Mouse (Mus musculus): ENCODE results near the gene Mgmt. TPM values are rescaled to one million over a fixed set of nuclear protein-coding genes. Genes with fewer than 3 reads are reported as not detected.

The Mgmt gene
- polyA plus RNA-seq, 1 experiment from 2014 or later: 2.5 TPM

GRCm38 (mm10) chr7:136849811-136850210 lies 44.6 kb upstream of the Mgmt start:
- H3K36me3 ChIP-seq (ENCODE audit: control insufficient read depth, insufficient read depth): no peaks in the 10 kb centered on the region
- 70% methylated on average over 3 of the region's 3 CpGs for WGBS

GRCm38 (mm10) chr7:136850339-136850738 lies 44.1 kb upstream of the Mgmt start:
- H3K27me3 ChIP-seq (replicated peaks; ENCODE audit: control insufficient read depth, insufficient read depth, low read length): no peaks in the 10 kb centered on the region
- no peaks in the 10 kb centered on the region for H3K36me3 ChIP-seq (ENCODE audit: control insufficient read depth, insufficient read depth)
- H3K9ac ChIP-seq (ENCODE audit: low read depth, low read length): no peak overlapping the region
- H3K9me3 ChIP-seq (ENCODE audit: control insufficient read depth): no peaks in the 10 kb centered on the region
- no peak overlapping the region for H3K27ac ChIP-seq (ENCODE audit: low read depth, low read length)
- TF ChIP-seq CTCF (IDR thresholded peaks at IDR 0.05; ENCODE audit: low read depth): no peak
- no peak overlapping the region for H3K4me2 ChIP-seq (replicated peaks; ENCODE audit: low read depth)
- no peaks in the 10 kb centered on the region for H3K4me1 ChIP-seq (replicated peaks; ENCODE audit: control insufficient read depth, insufficient read depth, low read length)
- H3K4me3 ChIP-seq (ENCODE audit: low read depth, low read length): no peak overlapping the region
- WGBS: 42% methylated on average over 5 of the region's 5 CpGs
- ATAC-seq: no peak

More at GRCm38 (mm10) chr7:136849811-136850210, 44.6 kb upstream of the Mgmt start:
- Histone ChIP-seq H3K4me2 (replicated peaks; ENCODE audit: low read depth) (no peak overlapping the region), H3K4me1 (replicated peaks; ENCODE audit: control insufficient read depth, insufficient read depth, low read length) (no peaks in the 10 kb centered on the region), H3K4me3 (ENCODE audit: low read depth, low read length) (no peak overlapping the region), H3K27ac (ENCODE audit: low read depth, low read length) (no peak overlapping the region), H3K27me3 (replicated peaks; ENCODE audit: control insufficient read depth, insufficient read depth, low read length) (no peaks in the 10 kb centered on the region), H3K9ac (ENCODE audit: low read depth, low read length) (no peak overlapping the region), H3K9me3 (ENCODE audit: control insufficient read depth) (no peaks in the 10 kb centered on the region)
- TF ChIP-seq CTCF (IDR thresholded peaks at IDR 0.05; ENCODE audit: low read depth): no peak
- no peak for ATAC-seq

DNA sequence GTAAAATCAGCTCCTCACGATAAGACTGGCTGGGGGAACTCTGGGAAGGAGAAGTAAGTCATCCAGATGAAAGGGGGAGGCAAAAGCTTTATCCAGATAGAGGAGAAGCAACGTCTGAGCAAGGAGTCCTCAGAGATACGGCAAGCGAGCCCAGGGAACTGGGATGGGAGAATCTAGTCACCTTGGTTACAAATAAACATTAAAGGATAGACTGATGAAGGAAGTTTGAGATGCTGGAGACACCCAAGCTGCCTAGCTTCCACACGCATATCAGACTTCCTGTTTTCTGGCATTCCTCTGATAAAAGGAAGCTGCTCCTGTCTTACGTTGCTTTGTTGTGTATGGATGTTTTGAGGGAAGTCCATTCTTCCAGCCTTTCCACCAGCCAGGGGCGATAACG lies 42.5 kb upstream of the Mgmt start:
- Histone ChIP-seq H3K4me2 (replicated peaks; ENCODE audit: low read depth) (no peak overlapping the region), H3K4me3 (ENCODE audit: low read depth, low read length) (no peak overlapping the region), H3K4me1 (replicated peaks; ENCODE audit: control insufficient read depth, insufficient read depth, low read length) (no peaks in the 10 kb centered on the region), H3K27ac (ENCODE audit: low read depth, low read length) (no peak overlapping the region), H3K36me3 (ENCODE audit: control insufficient read depth, insufficient read depth) (no peaks in the 10 kb centered on the region), H3K9me3 (ENCODE audit: control insufficient read depth) (no peaks in the 10 kb centered on the region), H3K9ac (ENCODE audit: low read depth, low read length) (no peak overlapping the region), H3K27me3 (replicated peaks; ENCODE audit: control insufficient read depth, insufficient read depth, low read length) (no peaks in the 10 kb centered on the region)
- no peak for ATAC-seq
- TF ChIP-seq CTCF (IDR thresholded peaks at IDR 0.05; ENCODE audit: low read depth): no peak
- WGBS: 76% methylated on average over 8 of the region's 8 CpGs

- ATAC-seq: no peak
- Histone ChIP-seq H3K27me3 (replicated peaks; ENCODE audit: control insufficient read depth, insufficient read depth, low read length) (no peaks in the 10 kb centered on the region), H3K36me3 (ENCODE audit: control insufficient read depth, insufficient read depth) (no peaks in the 10 kb centered on the region), H3K4me1 (replicated peaks; ENCODE audit: control insufficient read depth, insufficient read depth, low read length) (no peaks in the 10 kb centered on the region), H3K4me2 (replicated peaks; ENCODE audit: low read depth) (no peak overlapping the region), H3K9ac (ENCODE audit: low read depth, low read length) (no peak overlapping the region), H3K9me3 (ENCODE audit: control insufficient read depth) (no peaks in the 10 kb centered on the region), H3K27ac (ENCODE audit: low read depth, low read length) (no peak overlapping the region), H3K4me3 (ENCODE audit: low read depth, low read length) (no peak overlapping the region)
- no peak for TF ChIP-seq CTCF (IDR thresholded peaks at IDR 0.05; ENCODE audit: low read depth)
- 50% methylated on average over 4 of the region's 4 CpGs for WGBS
Observed at GRCm38 (mm10) chr7:136852721-136853120, 41.7 kb upstream of the Mgmt start.

DNA sequence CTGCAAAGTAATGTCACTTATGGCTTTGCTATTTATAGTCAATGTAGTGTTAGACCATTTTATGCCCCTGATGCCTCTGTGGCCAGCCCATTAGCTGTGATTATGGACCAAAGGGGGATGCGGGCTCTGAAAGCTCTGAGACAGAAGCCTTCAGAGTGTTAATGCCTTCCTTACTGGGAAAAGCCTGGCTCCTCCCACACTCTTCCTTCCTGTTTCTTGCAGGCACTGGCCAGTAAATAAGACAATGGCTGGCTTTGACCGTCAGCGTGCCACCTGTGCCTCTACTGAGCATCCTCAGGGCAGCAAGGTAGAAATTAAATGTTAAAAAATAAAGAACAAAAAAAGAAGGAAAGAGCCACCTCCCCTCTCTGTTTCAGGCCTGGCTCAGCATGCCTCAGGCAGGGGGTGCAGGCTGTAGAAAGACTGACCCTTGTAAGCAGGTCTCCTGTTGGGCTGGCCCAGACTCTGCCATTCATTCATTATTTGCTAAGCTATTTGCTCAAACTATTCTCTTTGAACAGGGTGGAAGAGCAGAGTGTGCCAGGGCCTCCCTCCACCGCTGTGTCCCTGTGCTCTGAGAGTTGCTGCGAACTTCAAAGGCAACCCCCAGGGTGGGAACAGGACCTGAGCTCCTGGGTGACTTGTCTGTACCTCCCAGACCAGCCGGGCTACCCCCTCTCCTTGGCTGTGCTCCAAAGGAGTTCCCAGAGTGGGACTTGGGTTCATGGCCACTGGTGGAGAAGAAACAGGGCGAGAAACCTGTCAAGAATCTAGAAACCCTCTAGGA lies 29.5 kb upstream of the Mgmt start:
- Histone ChIP-seq H3K9me3 (ENCODE audit: control insufficient read depth) (no peaks in the 10 kb centered on the region), H3K4me3 (ENCODE audit: low read depth, low read length) (no peak overlapping the region), H3K9ac (ENCODE audit: low read depth, low read length) (no peak overlapping the region), H3K27me3 (replicated peaks; ENCODE audit: control insufficient read depth, insufficient read depth, low read length) (no peaks in the 10 kb centered on the region), H3K36me3 (ENCODE audit: control insufficient read depth, insufficient read depth) (no peaks in the 10 kb centered on the region), H3K4me1 (replicated peaks; ENCODE audit: control insufficient read depth, insufficient read depth, low read length) (no peaks in the 10 kb centered on the region), H3K27ac (ENCODE audit: low read depth, low read length) (no peak overlapping the region), H3K4me2 (replicated peaks; ENCODE audit: low read depth) (no peak overlapping the region)
- TF ChIP-seq CTCF (IDR thresholded peaks at IDR 0.05; ENCODE audit: low read depth): no peak
- no peak for ATAC-seq
- WGBS: 37% methylated on average over 7 of the region's 7 CpGs

- H3K27me3 ChIP-seq (replicated peaks; ENCODE audit: control insufficient read depth, insufficient read depth, low read length): no peaks in the 10 kb centered on the region
- H3K4me3 ChIP-seq (ENCODE audit: low read depth, low read length): no peak overlapping the region
- no peaks in the 10 kb centered on the region for H3K9me3 ChIP-seq (ENCODE audit: control insufficient read depth)
- no peak overlapping the region for H3K27ac ChIP-seq (ENCODE audit: low read depth, low read length)
- WGBS: 91% methylated on average over 4 of the region's 4 CpGs
- H3K4me2 ChIP-seq (replicated peaks; ENCODE audit: low read depth): no peak overlapping the region
- no peak for ATAC-seq
- H3K36me3 ChIP-seq (ENCODE audit: control insufficient read depth, insufficient read depth): no peaks in the 10 kb centered on the region
- TF ChIP-seq CTCF (IDR thresholded peaks at IDR 0.05; ENCODE audit: low read depth): no peak
- no peak overlapping the region for H3K9ac ChIP-seq (ENCODE audit: low read depth, low read length)
- H3K4me1 ChIP-seq (replicated peaks; ENCODE audit: control insufficient read depth, insufficient read depth, low read length): no peaks in the 10 kb centered on the region
Observed at GRCm38 (mm10) chr7:136865876-136866275, 28.5 kb upstream of the Mgmt start.

Data from intestine, postnatal 0 days (tissue).